Mouse (Mus musculus) bone marrow, adult 2 months (tissue): ENCODE data around the gene Ccnd1.

Experiments
- CTCF ChIP-seq: fragments of 200-500 bp; IDR thresholded peaks from 2 replicates; pipeline ENCODE4 v1.5.1; 2011; ENCODE audit warnings: low read length, control low read depth; ENCODE audit not compliant: control insufficient read depth, insufficient read depth
- POLR2A ChIP-seq: fragments of 200-500 bp; IDR thresholded peaks from 2 replicates; pipeline ENCODE4 v1.6.1; 2011; ENCODE audit warnings: low read depth, mild to moderate bottlenecking, control low read depth, low read length, borderline replicate concordance; ENCODE audit not compliant: control insufficient read depth

GRCm38 (mm10) chr7:144981426-144982079 is 41.8 kb upstream of the Ccnd1 start:
- TF ChIP-seq CTCF (no peak), POLR2A (no peak)
